Mouse (Mus musculus) liver, embryonic 11.5 days (tissue): ENCODE data around the gene 1810010H24Rik. TPM values are rescaled to one million over a fixed set of nuclear protein-coding genes. Genes with fewer than 3 reads are reported as not detected.
A peak's percentile ranks its signal among the peaks of the same experiment; 100 is the strongest.
"Not testable (repeated sequence)": the region's sequence is repeated elsewhere in the genome, so short reads cannot be mapped to it uniquely, and the experiment has no call there.

Experiments
- ATAC-seq: fragments of 200-750 bp; cut with Nextera tagmentation; replicated peaks from 2 replicates; pipeline ENCODE4 v1.8.0; 2017; ENCODE audit warnings: moderate number of reproducible peaks, mild to moderate bottlenecking, moderate TSS enrichment, moderate library complexity; ENCODE audit not compliant: low FRiP score
- DNase-seq: peaks from one replicate; pipeline ENCODE4 v3.0.0-alpha.2; 2017; ENCODE audit warnings: low spot score
- H3K27ac ChIP-seq: fragments of 300-500 bp; sonication (generic); 2 replicates; pipeline ENCODE4 v1.5.1; 2014; ENCODE audit warnings: mild to moderate bottlenecking, low read depth, low read length, control low read depth
- H3K27me3 ChIP-seq: fragments of 300-500 bp; sonication (generic); replicated peaks from 2 replicates; pipeline ENCODE4 v1.6.1; 2014; ENCODE audit warnings: low read length, mixed read lengths; ENCODE audit not compliant: control insufficient read depth, insufficient read depth
- H3K36me3 ChIP-seq: fragments of 300-500 bp; sonication (generic); 2 replicates; pipeline ENCODE4 v1.6.1; 2014; ENCODE audit warnings: mild to moderate bottlenecking, low read length, moderate library complexity, mixed read lengths; ENCODE audit not compliant: control insufficient read depth, insufficient read depth
- H3K4me1 ChIP-seq: fragments of 300-500 bp; sonication (generic); replicated peaks from 2 replicates; pipeline ENCODE4 v1.6.1; 2014; ENCODE audit warnings: low read length, mixed read lengths; ENCODE audit not compliant: control insufficient read depth, insufficient read depth
- H3K4me2 ChIP-seq: fragments of 300-500 bp; sonication (generic); 2 replicates; pipeline ENCODE4 v1.6.1; 2014; ENCODE audit warnings: mild to moderate bottlenecking, control low read depth, moderate library complexity
- H3K4me3 ChIP-seq: fragments of 300-500 bp; sonication (generic); 2 replicates; pipeline ENCODE4 v1.5.1; 2014; ENCODE audit warnings: low read depth, low read length, control low read depth
- H3K9ac ChIP-seq: fragments of 300-500 bp; sonication (generic); 2 replicates; pipeline ENCODE4 v1.6.1; 2014; ENCODE audit warnings: low read depth, low read length, control low read depth
- H3K9me3 ChIP-seq: fragments of 300-500 bp; sonication (generic); 2 replicates; pipeline ENCODE4 v1.6.1; 2016; ENCODE audit warnings: low read length, inconsistent platforms, mixed read lengths; ENCODE audit not compliant: control insufficient read depth
- WGBS: fragments of 180-500 bp; shearing (Covaris S2); extraction: QIAGEN DNeasy Blood & Tissue Kit; methylation state at CpG from one replicate; pipeline ENCODE4 v1.1.7; 2014; 5-methylcytosine and 5-hydroxymethylcytosine counted together
- polyA plus RNA-seq: library from polyadenylated mRNA; unstranded; fragments of >200 nt; fragmentation: Nextera tagmentation; extraction: Ambion mirVana; gene quantifications from 2 replicates; pipeline ENCODE4 v1.2.1, GENCODE M21; 2014

1810010H24Rik gene
- polyA plus RNA-seq, 1 experiment from 2014 or later: 1.9 TPM

DNA sequence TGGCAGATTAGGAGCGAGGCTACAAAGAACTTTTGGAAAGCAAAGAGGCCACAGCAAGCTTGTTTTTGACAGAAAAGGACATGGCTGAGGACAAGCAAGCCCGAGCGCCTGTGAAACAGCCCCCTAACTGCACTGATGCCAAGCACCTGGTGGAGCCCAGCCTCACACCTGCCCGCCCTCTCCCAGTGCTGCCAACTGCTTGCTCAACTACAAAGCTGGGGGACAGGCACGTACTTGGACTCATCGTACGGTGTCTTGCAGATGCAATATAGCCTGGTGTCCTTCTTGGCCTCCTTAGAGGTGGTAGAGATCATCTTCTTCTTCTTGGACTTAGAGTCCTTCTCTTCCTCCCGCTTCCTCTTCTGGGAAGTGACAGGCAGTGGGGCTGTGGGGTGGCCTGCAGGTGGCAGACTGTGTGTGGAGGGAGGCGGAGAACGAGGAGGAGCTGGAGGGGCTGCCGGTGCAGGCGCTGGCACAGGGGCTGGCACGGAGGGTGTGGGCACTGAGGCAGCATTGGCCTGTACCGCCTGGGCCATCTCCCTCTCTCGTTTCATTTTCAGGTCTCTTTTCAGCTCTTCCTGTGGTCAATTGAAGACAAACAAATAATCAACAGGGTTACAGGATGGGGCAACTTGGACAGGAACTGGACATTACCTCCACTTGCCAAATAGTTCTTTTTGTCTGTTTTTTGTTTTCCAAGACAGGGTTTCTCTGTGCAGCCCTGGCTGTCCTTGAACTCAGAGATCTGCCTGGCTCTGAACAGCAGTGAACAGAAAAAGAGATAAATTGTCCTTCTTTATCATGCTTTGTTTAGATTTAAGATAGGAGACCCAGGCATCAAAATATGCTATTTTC, 21.5 kb downstream of the 1810010H24Rik start:
- WGBS: 90% methylated on average over 15 of the region's 15 CpGs
- DNase-seq (no peak), ATAC-seq (no peak)
- H3K27ac ChIP-seq: no peak overlapping the region
- H3K36me3 ChIP-seq: peaks cover 28% of the 10 kb centered on the region
- H3K4me2 ChIP-seq: no peak overlapping the region
- no peaks in the 10 kb centered on the region for H3K9me3 ChIP-seq
- H3K27me3 ChIP-seq: no peaks in the 10 kb centered on the region
- H3K4me3 ChIP-seq: no peak overlapping the region
- peaks cover 5% of the 10 kb centered on the region for H3K4me1 ChIP-seq
- H3K9ac ChIP-seq: no peak overlapping the region

DNA sequence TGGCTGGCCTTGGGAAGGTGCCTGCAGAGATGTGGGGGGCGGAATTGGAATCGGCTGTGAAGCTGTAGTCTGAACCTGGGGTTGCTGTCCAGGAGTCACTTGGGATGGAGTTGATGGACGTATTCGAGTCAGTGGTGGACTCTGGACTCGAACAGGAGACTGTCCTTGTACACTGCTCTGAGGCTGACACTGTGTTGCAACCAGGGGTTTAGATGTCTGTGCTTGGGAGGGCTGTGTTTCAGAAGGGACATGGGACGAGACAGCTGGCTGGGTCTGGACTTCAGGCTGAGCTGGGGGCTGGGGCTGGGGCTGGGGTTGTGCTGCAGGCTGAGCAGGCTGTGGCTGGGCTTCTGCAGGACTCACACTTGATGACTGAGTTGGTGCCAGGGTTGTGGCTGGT, 29.4 kb downstream of the 1810010H24Rik start:
- H3K9ac ChIP-seq: no peak overlapping the region
- H3K4me1 ChIP-seq: no peaks in the 10 kb centered on the region
- DNase-seq: no peak
- WGBS: 84% methylated on average over 6 of the region's 6 CpGs
- ATAC-seq: peak; percentile 70
- no peak overlapping the region for H3K4me3 ChIP-seq
- H3K27me3 ChIP-seq: no peaks in the 10 kb centered on the region
- H3K27ac ChIP-seq: no peak overlapping the region
- H3K4me2 ChIP-seq: no peak overlapping the region
- H3K9me3 ChIP-seq: no peaks in the 10 kb centered on the region
- H3K36me3 ChIP-seq: peaks cover 62% of the 10 kb centered on the region

DNA sequence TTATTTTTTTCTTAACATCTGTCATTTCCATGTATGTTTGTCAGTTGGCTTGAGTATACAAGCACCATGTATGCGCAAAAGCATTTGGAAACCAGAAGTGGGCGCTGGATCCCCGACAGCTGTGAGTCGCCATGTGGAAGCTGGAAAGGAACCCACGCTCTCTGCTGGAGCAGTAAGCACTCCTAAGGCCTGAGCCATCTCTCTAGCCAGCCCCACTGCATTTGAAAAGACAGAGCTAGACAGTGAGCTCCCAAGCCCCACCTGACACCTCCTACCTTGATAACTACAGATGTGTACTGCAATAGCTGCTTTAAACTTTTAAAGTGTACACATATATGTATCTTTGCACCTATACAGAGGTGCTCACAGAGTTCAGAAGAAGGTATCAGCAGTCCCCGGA, 31.9 kb downstream of the 1810010H24Rik start:
- no peak for ATAC-seq

DNA sequence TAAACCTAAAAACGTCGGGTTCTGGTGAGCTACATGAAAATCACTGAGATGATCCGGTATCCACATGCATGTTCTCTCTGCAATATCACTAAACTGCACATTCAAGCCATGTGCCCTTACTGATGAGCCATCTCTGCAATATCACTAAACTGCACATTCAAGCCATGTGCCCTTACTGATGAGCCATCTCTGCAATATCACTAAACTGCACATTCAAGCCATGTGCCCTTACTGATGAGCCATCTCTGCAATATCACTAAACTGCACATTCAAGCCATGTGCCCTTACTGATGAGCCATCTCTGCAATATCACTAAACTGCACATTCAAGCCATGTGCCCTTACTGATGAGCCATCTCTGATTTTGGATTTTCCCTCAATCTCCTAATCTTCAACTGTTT, 34.2 kb downstream of the 1810010H24Rik start:
- peaks cover 68% of the 10 kb centered on the region for H3K36me3 ChIP-seq
- H3K9me3 ChIP-seq, H3K27ac ChIP-seq, H3K4me3 ChIP-seq, DNase-seq, ATAC-seq, H3K4me2 ChIP-seq, H3K27me3 ChIP-seq, H3K9ac ChIP-seq, H3K4me1 ChIP-seq: not testable (repeated sequence)
- WGBS: 80% methylated on average over 3 of the region's 3 CpGs

More for the DNA sequence above, 31.9 kb downstream of the 1810010H24Rik start:
- Histone ChIP-seq H3K4me3 (no peak overlapping the region), H3K4me2 (no peak overlapping the region), H3K4me1 (no peaks in the 10 kb centered on the region), H3K9ac (no peak overlapping the region), H3K27me3 (no peaks in the 10 kb centered on the region), H3K27ac (no peak overlapping the region), H3K9me3 (no peaks in the 10 kb centered on the region), H3K36me3 (peaks cover 77% of the 10 kb centered on the region)
- no peak for DNase-seq
- WGBS: 92% methylated on average over 6 of the region's 6 CpGs

DNA sequence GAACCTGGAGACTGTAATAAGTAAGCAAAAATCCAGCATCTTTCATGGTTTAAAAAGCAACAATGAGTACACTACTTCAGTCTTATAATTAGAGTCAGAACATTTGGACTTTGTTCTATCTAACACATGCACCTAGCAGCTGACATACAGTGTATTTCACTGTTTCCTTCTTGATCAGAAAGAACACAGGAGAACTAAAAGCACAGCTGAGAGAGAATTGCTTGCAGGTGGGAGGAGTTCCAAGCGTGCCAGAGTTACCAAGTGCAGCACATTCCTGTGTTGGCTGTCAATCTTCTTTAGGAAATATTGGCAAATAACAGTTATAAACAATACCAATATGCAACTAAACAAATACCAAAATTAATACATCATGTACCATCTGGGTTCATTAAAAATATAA, 35.5 kb downstream of the 1810010H24Rik start:
- Histone ChIP-seq H3K27ac (no peak overlapping the region), H3K4me2 (no peak overlapping the region), H3K9ac (no peak overlapping the region), H3K27me3 (no peaks in the 10 kb centered on the region), H3K9me3 (no peaks in the 10 kb centered on the region), H3K4me1 (no peaks in the 10 kb centered on the region), H3K36me3 (peaks cover 66% of the 10 kb centered on the region), H3K4me3 (no peak overlapping the region)
- WGBS: 87% methylated on average over 1 of the region's 1 CpGs
- DNase-seq (no peak), ATAC-seq (no peak)

DNA sequence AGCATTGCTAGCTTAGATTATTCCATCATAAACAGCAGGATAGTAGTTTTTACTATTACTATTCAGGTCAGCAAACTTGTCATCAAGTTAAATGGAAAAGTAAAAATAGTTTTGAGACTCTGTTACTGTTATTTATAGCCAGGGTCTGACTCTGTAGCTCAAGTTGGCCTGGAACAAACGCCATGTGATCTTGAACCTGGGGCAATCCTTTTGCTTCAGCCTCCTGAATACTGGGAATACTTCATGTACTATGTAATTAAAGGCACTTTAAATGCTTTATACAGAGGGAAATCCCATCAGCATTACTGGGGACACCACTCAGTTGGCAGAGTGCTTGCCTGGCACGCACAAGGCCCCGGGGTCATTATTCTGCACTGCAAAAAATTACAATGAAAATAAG, 37.6 kb downstream of the 1810010H24Rik start:
- Histone ChIP-seq H3K4me2 (no peak overlapping the region), H3K4me1 (no peaks in the 10 kb centered on the region), H3K9me3 (no peaks in the 10 kb centered on the region), H3K36me3 (peaks cover 69% of the 10 kb centered on the region), H3K27me3 (no peaks in the 10 kb centered on the region), H3K27ac (no peak overlapping the region), H3K9ac (no peak overlapping the region), H3K4me3 (no peak overlapping the region)
- WGBS: 92% methylated on average over 3 of the region's 3 CpGs
- DNase-seq (no peak), ATAC-seq (no peak)

DNA sequence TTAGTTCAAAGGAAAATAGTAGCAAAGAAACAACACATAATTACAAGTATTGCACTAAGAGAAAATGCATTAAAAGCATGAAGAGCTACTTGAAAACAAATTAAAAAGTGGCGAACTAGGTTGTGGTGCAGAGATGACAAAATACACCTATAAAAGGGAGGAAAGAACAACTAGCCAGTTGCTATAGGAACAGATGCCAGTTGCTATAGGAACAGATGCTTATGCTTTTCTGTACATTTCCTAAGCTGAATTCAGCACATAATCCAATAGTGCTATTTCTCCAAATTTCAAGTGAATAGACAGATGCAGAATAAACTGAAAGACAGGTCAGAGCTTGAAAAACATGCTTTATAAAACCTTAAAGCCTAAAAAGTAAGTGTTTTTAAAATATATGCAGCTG, 39.1 kb downstream of the 1810010H24Rik start:
- peaks cover 61% of the 10 kb centered on the region for H3K36me3 ChIP-seq
- ATAC-seq: no peak

DNA sequence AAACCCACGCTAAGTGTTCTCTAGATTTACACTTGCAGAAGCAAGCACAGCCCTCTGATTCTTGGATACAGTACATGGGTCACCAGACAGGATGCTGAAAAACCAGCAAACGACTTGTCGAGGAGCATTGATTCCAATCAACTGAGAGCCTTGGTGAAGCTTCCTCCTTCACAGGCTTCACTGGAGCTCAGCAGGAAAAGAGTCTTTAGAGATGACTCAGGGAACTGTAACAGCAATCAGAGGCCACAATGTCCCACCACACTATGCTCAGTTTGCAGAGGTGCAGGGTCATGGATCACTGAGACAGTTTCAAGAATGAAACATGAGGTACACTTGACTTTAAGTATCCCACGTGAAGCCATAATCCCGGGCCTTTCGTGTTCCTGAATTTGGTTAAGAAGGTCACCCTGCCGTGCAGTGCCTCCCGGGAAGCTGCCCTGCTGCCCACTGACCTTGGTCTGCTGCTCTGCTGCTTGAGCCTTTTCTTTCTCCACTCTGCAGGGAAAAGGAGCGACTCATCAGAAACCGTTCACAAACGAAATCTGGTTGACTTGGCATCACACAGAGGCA, 39.8 kb downstream of the 1810010H24Rik start:
- Histone ChIP-seq H3K9me3 (no peaks in the 10 kb centered on the region), H3K4me2 (no peak overlapping the region), H3K27ac (no peak overlapping the region), H3K4me3 (no peak overlapping the region), H3K27me3 (no peaks in the 10 kb centered on the region), H3K36me3 (peaks cover 56% of the 10 kb centered on the region), H3K9ac (no peak overlapping the region), H3K4me1 (no peaks in the 10 kb centered on the region)
- DNase-seq: no peak
- ATAC-seq: no peak
- 90% methylated on average over 11 of the region's 11 CpGs for WGBS

More for the DNA sequence above, 39.1 kb downstream of the 1810010H24Rik start:
- DNase-seq: no peak
- Histone ChIP-seq H3K27ac (no peak overlapping the region), H3K4me1 (no peaks in the 10 kb centered on the region), H3K4me3 (no peak overlapping the region), H3K27me3 (no peaks in the 10 kb centered on the region), H3K4me2 (no peak overlapping the region), H3K9ac (no peak overlapping the region), H3K9me3 (no peaks in the 10 kb centered on the region)
- WGBS: 93% methylated on average over 1 of the region's 1 CpGs
